Mouse (Mus musculus) embryonic fibroblast, embryonic 13.5 days (primary cell): Measurements from ENCODE around the gene Tead1. TPM values are rescaled to one million over a fixed set of nuclear protein-coding genes. Genes with fewer than 3 reads are reported as not detected.

Source experiments
- H3K27ac ChIP-seq: 2 replicates; pipeline ENCODE4 v1.5.1; 2012; ENCODE audit warnings: low read length, control low read depth, inconsistent platforms; ENCODE audit not compliant: insufficient read depth
- H3K4me1 ChIP-seq: 2 replicates; pipeline ENCODE4 v1.6.1; 2011; ENCODE audit warnings: low read length; ENCODE audit not compliant: control insufficient read depth, insufficient read depth
- H3K4me3 ChIP-seq: 2 replicates; pipeline ENCODE4 v1.5.1; 2011; ENCODE audit warnings: mild to moderate bottlenecking, control low read depth, low read length; ENCODE audit not compliant: insufficient read depth
- CTCF ChIP-seq: IDR thresholded peaks from 2 replicates; pipeline ENCODE4 v1.5.1; 2011; ENCODE audit warnings: mild to moderate bottlenecking, control low read depth, low read length, moderate library complexity, borderline replicate concordance; ENCODE audit not compliant: insufficient read depth
- POLR2A ChIP-seq: IDR thresholded peaks from 2 replicates; pipeline ENCODE4 v1.6.1; 2011; ENCODE audit warnings: low read depth, mild to moderate bottlenecking, control low read depth, low read length, moderate library complexity
- polyA plus RNA-seq: library from polyadenylated mRNA; stranded (reverse); fragments of >200 nt; gene quantifications from 2 replicates; pipeline ENCODE4 v1.2.4, GENCODE M21; 2011; ENCODE audit warnings: low read depth; ENCODE audit not compliant: missing spikeins, insufficient read length

Tead1 gene
- polyA plus RNA-seq, 1 experiment, result 209 TPM

DNA sequence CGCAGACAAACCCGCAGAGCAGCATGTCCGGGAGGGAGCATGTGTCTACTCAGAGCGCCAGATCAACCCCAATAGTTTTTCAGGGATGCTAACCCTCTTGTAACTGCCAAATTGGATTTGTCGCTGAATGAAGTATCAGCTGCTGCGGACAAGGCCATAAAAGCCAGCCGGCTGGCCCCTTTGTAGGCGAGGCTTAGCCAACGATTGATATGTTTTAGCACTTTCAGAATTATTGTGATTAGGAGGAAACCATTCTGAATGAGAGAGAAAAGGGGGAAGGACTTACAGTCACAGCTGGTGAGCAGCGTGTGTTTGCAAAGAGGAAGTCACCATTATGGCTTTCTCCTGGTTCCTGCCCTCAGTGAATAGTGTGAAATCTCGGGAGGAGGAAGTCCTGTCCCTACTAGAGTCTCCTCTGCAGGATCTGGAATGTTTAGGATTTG is 146.2 kb downstream of the Tead1 start:
- Histone ChIP-seq H3K4me3 (no peak overlapping the region), H3K27ac (peak overlapping the region; percentile 77), H3K4me1 (peaks cover 29% of the 10 kb centered on the region)
- TF ChIP-seq CTCF (no peak), POLR2A (no peak)

DNA sequence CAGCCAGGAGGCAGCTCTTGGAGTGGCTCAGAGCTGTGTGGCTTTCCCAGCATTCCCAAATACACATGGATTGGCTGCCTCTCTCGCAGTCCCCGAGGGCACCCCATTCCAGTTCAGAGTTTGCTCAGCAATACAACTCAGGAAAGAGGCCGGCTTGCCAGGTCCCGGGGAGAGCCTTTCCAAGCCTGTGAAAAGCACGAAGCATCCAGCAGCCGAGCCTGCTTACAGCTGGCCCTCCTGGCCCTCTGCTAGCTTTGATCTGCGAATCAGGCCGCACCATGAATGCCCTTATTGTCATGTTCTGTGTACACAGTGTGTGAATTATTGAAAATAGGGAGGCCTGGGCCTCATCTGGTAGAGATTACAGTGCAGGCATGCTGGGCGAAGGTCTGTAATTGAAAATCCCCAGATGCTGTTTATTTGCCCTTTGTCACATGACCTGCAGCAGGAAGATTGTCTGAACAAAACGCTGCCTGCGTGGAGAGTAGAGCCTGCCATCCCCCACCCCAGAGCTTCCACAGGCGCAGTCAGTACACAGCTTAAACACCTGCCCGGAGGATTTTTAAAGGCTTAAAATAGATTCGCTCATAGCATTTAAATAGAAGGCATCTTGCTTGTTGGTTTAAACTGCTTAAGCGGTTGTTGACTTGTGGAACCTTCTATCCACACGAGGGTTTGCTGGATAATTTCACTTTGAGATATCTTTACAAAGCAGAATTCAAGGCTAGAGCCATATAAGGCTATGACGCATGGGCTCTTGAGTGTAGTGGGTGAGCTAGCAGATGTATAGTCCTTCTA is 147.2 kb downstream of the Tead1 start:
- Histone ChIP-seq H3K27ac (peak overlapping the region; percentile 77), H3K4me3 (no peak overlapping the region), H3K4me1 (peaks cover 28% of the 10 kb centered on the region)
- TF ChIP-seq CTCF, result no peak
- no peak for TF ChIP-seq POLR2A

DNA sequence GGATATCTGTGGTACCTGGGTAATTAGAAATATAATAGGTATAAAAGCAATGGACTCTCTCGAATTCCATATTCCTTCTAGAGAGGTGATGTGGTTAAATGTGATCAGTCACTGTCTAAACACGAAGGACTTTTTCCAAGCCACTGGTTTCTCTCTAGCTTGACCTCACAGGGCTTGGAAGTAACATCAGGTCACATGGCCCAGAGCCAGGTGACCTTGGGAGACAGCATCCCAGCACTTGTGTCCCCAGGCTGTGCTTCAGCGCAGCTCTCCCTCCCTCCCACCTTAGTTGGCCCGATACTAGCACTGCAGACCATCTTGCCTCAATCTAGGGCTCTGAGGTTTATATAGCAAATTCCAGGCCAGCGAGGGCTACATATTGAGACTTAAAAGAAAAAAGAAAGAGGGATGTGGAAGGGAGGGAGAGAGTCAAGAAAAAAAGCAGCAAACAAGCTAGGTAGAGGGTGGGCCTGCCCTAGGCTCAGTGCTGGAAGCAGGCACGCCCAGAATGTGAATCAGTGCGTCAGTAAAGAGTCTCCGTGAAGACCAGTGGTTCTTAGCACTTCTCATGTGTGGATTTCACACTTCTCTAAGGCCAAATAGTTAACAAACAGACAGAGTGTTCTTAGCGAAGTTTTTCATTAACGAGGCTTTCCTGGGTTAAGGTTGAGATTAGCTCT is 149.0 kb downstream of the Tead1 start:
- Histone ChIP-seq H3K4me1 (peaks cover 20% of the 10 kb centered on the region), H3K27ac (no peak overlapping the region), H3K4me3 (no peak overlapping the region)
- no peak for TF ChIP-seq POLR2A
- TF ChIP-seq CTCF, result no peak

DNA sequence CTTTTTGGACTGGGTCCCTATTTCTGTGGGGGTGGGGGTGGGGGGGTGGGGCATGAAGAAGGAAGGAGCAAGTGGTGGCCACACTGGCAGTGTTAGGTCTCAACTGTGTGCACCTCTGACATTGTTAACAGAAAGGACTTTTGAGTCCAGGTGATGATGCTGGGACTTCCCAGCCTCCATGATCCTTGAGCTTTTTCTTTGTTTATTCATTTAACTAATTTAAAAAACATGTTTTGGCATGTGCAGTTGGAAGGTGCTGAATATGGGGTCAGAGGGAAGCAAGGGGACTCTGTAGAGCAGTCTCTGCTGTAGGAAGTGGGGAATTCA is 149.5 kb downstream of the Tead1 start:
- no peak overlapping the region for H3K27ac ChIP-seq
- H3K4me3 ChIP-seq, result no peak overlapping the region
- H3K4me1 ChIP-seq, result peaks cover 18% of the 10 kb centered on the region
- no peak for TF ChIP-seq CTCF
- no peak for TF ChIP-seq POLR2A

DNA sequence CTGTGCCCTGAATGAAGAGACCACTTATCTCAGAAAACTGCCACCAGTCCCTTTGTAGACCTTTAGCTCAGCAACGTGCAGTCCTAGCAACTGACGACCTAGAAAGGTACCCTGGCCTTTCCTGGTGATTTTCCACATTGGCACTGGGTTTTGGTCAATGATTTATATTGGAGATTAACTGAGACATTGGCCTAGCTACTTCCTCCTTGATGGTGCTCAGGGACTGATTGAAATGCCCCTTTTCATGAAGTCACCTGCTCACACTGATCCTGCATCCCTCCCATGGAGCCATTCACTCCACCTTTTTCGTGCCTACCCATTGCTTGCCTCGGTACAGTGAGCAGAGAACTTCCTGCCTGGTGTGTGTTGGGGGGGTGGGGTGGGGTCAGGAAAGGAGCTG is 151.8 kb downstream of the Tead1 start:
- Histone ChIP-seq H3K4me3 (no peak overlapping the region), H3K4me1 (peaks cover 8% of the 10 kb centered on the region), H3K27ac (no peak overlapping the region)
- no peak for TF ChIP-seq POLR2A
- no peak for TF ChIP-seq CTCF

DNA sequence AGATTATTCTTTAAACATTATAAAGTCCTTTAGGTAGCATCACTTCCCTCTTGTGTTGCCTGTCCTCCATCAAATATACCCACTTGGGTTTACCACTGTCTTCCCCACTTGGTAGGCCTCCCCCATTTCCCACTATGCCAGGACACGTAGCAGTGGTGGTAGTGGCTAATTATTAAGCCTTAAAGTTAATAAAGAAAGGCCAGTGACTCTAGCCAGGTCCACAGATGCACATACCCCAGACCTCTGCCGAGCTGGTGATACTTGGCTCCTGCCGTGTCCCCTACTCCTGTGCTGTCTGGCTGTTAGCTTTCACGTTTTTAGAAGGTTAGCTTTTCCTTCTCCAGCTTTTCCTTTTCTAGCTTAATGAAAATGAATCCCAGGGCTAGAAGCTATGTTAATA is 152.3 kb downstream of the Tead1 start:
- H3K4me1 ChIP-seq, result peaks cover 4% of the 10 kb centered on the region
- H3K4me3 ChIP-seq, result no peak overlapping the region
- H3K27ac ChIP-seq, result no peak overlapping the region
- TF ChIP-seq POLR2A (no peak), CTCF (no peak)

DNA sequence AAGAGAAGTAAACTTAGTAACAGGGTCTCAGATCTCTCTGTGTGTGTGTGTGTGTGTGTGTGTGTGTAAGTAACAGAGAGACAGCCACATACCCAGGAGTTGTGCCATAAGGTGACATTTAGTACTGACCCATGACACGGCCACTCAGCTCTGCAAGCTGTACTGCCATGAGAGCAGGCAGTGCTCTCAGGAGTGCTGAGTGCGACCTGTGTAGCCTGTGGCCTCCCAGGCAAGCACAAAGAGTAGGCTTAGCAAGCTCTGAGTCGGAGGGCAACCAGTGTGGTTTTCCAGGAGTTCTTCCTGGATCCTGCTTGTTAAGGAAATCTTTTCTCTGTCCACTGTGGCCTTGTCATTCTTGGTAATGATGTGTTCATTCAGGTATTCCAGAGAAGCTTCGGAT is 154.0 kb downstream of the Tead1 start:
- TF ChIP-seq POLR2A, result no peak
- no peak for TF ChIP-seq CTCF
- no peak overlapping the region for H3K4me3 ChIP-seq
- no peak overlapping the region for H3K27ac ChIP-seq

DNA sequence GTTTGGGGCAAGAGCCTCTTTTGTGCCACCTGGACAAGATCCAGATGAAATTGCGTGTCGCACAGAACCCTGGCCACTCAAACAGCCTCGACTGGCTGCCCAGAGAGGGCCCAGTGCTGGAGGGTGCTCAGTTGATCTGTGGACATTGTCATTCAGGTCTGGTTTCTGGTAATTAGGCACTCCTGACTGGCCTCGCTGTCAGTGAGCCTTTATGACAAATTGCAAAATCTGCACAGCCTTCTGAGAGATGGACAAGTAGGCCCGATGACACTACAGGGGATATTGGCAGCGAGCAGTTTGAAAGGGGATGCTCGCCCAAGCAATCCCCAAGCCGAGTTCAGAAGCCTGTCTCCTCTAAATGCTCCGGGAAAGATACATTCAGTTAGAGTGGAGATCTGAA is 157.0 kb downstream of the Tead1 start:
- no peak for TF ChIP-seq CTCF
- no peak for TF ChIP-seq POLR2A
- no peak overlapping the region for H3K27ac ChIP-seq
- H3K4me3 ChIP-seq, result no peak overlapping the region
- 0 out of 2 replicates have a peak, but pooled peaks cover 2% of the 10 kb centered on the region for H3K4me1 ChIP-seq

More for the DNA sequence above, 154.0 kb downstream of the Tead1 start:
- H3K4me1 ChIP-seq, result 0 out of 2 replicates have a peak, but pooled peaks cover 3% of the 10 kb centered on the region

DNA sequence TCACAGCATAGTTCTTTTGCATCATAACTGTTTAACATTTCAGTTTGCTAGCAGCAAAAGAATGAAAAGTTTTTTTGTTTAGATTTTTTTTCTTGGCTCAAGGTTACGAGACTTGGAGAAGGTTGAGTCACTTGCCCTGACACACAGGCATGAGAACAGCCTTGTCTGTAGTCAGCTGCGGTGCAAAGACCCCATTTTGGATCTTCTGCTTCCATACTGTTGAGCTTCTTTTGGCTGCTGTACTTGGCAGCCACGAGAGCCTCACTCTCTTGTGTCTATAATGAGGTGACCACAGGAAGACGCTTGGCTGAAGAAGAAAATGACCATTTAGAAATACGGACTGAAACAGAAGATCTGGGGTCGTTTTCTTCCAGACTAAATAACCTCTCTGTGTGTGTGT is 159.0 kb downstream of the Tead1 start:
- TF ChIP-seq POLR2A (no peak), CTCF (no peak)
- Histone ChIP-seq H3K4me1 (peaks cover 7% of the 10 kb centered on the region; the same call in 1 of the 2 replicates), H3K27ac (no peak overlapping the region), H3K4me3 (no peak overlapping the region)

DNA sequence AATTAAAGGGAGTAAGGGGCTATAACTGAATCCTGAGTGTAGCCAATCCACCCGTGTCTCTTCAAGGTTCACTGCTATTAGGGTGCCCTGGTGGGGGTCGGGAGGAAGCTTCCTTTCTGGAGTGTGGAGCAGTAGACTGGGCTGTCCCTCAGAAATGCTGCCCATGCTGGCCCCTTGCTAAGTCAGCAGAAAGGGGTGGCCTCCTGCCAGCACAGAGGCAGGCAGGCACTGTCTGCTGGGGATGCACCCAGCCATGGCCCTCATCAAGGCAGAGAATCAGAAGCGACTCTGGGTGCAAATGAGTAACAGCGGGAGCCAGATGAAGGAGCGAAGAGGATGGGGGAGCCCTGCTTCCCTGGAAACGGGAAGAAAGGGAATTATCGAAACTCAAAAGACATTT is 161.2 kb downstream of the Tead1 start:
- Histone ChIP-seq H3K4me1 (peaks cover 7% of the 10 kb centered on the region; the same call in 1 of the 2 replicates), H3K4me3 (no peak overlapping the region), H3K27ac (no peak overlapping the region)
- TF ChIP-seq CTCF (no peak), POLR2A (no peak)
